Mouse (Mus musculus) CD8-positive naive resting alpha-beta T cell, adult 2 months (primary cell): ENCODE data around the gene Ramp1.

ENCODE experiments used
- DNase-seq, 2 experiments: peaks; one replicate each; pipeline ENCODE4 v3.0.0; 2022; ENCODE audit warnings: low read depth in 2 of 2, low spot score in 2 of 2

Gene Ramp1

DNA sequence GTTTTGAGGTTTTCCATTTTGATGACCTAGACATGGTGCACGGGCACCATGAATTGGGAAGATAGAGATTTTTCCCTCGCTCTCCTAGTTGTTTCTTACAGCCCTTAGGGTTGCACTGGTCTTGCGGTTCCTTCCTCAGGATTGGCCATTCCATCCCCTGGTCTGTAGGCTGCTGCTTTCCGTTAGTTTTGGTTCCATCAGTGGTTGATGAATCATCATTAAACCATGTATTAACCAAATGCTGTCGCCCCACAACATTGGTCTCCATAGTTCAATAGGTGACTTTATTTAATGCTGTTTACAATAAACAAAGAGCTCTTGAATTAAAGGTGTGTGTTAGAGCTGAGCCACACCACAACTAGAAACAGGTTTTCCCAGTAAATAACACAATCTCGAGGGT is 58.1 kb downstream of the Ramp1 start:
- no peak for DNase-seq

DNA sequence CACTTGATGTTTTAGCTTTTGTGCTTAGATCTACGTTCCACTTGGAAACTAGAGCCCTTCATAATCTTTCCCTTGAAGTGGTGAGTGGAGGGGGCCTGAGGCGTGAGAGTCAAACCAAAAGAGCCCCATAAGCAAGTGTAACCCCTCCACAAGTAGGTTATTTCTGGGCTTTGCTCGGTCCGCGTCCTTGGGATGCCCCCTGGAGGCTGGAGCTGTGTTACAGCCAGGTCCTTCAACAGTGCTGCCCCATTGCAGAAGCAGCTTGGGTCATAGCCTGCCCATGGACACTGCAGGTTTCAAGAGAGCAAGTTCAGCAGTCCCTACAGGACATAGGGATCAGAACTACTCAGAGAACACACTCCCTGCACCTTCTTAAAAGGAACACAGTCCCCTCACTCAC is 59.5 kb downstream of the Ramp1 start:
- peak; percentile 53 to 68 for DNase-seq

DNA sequence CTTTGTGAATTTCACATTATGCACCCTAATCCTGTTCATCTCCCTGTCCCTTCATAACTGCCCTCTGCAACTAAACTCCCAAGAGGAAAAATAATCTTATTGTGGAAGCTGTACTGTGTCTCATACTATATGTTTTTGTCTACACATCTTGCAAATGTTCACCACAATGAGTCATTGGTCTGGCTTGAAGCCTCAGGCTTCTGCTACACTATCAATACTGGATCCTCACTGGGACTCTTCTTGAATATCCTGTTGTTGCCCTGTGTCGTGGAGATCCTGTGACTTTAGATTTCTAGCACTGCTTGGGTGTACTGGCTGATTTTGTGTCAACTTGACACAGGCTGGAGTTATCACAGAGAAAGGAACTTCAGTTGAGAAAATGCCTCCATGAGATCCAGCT is 60.2 kb downstream of the Ramp1 start:
- DNase-seq = no peak

DNA sequence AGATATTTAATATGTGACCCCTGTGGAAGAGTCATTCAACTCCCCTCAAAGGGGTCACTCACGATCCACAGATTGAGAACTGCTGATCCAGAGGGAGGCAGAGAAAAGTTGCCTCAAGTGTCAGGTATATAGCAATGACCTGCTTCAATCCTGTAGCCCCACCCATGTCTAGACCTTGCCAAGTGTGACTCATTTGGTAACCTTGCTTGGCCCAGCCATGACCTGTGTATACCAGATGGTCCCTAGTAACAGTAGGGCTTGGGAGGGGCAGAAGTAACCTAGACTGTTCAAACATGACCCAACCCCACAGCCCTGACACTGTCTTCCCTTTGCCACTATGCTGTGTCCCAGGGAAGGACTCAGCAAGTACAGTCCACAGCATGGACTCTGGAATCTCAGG is 61.1 kb downstream of the Ramp1 start:
- no peak for DNase-seq

DNA sequence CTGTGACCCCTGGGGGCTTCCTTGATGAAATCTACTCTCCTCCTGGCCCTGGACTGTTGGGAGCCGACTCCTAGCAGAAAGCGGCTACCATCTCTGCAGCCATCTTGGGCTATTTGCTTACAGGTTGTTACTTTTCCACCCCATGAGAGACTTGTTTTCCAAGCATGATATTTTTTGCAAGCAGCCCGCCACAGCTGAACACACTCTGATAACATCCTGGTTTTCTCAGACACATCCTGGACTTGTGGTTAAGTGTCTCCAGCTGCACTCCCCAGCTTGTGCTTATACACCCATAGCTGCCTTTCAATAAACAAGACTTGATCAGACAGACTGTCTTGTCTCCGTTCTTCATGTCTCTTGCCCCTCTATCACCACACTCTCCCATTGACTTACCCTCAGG is 61.6 kb downstream of the Ramp1 start:
- no peak for DNase-seq

DNA sequence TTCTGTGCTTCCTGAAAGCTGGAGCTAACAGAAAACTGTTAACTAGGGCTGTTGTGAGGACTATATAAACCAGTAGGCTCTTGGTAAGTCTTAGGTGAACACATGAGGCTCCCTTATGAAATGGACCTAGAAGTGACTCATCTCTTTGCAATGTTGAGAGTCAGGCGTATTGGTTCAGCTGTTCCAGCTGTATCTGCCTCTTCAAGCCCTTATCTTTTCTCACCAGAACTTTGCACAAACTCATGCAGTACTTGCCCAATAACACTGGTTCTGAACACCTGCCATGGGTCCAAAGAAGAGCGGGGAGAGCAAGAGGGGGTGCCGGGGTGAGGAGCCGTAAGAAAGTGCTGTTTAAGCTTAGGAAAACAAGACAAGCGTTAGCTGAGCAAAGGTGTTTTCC is 68.6 kb downstream of the Ramp1 start:
- no peak for DNase-seq

DNA sequence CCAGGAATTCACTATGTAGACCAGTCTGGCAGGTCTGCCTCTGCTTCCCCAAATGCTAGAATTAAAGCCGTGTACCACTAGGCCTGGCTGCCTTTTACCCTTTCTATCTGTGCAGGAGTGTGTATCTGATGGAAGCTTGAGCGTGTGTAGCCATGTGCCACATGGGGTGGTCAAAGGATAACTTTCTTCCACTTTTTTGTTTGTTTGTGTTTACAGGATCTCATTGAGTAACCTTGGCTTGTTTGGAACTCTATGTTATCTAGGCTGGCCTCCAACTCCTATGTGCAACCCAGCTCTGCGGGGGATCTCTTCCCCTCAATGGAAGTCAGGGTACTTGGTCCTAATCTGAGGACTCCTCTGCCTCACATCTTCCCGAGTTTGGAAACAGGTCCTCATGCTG is 69.3 kb downstream of the Ramp1 start:
- DNase-seq = no peak

DNA sequence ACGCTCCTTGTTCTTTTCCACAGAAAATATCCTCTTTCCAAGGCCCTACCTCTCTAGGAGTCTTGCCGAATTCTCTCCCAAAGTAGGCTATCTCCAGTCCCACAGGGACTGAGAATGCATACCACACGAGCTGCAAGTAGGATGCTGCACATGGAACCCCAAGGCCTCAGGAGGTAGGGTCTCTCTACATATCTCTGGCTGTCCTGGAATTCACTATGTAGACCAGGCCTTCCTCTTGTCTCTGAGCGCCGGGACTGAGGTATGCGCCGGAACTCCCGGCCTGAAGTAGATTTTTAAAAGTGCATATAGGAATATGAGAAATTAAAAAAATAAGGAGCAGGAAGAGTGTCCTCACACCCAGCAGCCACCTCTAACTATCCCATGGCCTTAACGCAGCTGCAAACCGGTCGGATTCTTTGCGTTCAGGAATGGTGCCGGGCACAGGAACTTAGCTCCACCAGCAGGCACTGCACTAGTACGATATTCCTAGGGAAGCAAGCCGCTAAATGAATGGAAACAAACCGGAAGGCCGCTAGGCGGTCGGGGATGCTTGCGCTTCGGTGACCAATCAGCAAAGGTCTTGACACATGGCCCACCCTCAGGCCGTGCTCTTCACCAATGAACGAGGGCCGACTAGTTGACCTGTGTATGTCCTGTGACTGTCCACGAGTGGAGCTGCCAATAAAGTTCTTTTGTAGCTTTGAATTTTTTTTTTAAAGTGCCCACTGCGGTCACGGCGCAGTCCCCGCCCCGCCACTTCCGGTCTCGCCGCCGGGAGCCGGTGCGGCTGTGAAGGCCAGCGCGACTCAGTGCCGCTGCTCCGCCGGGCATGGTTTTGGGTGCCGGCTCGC is 70.2 kb downstream of the Ramp1 start, which contains the start of gene Ube2f:
Gene Ube2f (plus strand): TSS at position 741 of the 851 bp plus-strand sequence.
- peak; percentile 82 for DNase-seq

DNA sequence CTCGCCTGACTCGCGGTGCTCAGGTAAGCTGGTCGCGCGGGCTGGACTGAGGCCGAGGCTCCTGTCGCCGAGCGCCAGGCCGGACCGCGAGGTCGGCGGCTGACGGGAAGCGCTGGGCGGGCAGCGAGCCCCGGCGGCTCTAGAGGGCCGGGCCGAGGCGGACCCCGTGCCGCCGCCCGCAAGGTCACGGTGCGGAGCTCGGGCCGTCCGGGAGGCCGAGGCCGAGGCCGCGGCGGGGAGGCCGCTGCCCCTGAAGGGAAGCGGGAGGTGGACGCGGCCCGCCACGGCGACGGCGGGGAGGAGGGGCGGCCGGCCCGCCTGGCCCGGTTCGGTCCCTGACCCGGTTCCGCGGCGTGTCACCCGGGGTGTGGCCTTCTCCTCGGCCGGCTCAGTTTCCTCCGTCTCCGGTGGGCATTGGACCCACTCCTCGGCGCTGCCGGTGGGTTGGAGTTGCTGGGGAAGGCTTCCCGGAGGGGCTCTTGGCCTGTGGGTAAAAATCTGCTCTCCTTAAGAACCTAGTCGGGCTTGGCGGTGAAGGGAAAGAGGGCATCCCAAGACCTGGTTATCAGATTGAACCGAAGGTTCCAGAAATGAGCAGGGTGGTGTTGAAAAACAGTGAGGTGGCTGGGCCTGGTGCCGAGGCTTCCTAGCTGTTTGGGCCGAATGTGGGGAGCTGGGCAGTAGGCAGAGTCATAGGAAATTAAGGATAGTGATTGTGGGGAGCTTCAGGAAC is 71.0 kb downstream of the Ramp1 start:
- peak; percentile 13 to 20 for DNase-seq

DNA sequence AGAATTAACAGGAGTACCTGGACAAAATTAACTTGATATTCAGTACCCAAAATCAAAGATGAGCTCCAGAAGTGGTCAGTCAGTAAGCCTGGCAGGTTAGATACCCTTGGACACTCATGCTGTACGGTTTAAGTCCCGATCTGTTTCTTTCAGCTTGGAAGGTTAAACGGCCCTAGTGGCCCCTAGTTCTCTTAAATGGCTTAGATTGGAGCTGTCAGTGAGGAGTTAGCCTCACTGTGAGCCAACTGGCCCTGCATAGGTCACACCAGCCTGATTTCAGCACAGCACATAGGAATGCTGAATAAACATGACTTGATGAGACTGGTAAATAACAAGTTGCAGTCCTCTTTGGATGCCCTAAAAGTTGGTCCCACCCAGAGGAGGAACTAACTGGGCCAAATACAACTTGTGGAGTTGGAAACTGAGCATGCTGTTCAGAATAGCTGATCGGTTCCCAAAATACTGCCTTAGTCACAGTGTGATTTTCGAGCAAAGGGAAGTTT is 71.6 kb downstream of the Ramp1 start:
- DNase-seq = no peak

DNA sequence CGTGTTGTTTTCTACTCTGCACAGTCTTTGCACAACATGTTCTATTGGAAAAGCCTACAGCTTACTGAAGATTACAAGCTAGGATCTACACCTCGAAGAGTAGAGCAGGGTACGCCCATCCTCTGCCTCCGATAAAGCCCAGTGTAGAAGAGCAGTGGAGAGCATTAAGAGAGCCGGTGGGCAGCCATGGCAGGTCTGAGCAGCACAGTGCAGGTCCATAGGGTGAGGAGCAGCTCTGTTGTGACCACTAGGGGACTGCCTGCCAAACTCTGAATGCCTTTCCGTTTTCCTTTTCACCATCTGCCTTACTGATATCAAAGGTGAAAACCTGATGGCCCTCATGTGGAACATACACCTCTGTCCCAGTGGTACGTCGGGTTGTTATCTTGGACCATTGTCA is 72.3 kb downstream of the Ramp1 start:
- peak in 1 of 2 experiments; percentile 10 for DNase-seq

DNA sequence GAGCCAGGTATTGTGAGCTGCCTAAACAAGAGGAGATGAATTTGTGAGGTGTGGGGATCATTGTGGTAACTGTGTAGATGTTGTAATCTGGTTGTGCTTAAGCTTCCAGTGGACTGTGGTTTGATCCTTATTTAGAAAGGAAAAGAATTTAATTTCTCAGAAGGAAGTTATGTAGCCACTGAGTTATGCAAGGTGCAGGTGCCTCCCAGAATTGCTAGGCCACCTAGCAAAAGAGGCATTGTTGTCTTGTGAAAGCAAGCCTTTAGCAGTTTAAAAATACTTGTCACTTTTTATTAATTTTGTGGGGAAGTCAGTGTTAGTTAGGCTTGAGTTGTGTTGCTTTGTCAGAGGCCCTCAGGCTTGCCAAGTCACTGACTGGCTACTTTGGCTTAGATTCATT is 78.3 kb downstream of the Ramp1 start:
- DNase-seq = no peak

DNA sequence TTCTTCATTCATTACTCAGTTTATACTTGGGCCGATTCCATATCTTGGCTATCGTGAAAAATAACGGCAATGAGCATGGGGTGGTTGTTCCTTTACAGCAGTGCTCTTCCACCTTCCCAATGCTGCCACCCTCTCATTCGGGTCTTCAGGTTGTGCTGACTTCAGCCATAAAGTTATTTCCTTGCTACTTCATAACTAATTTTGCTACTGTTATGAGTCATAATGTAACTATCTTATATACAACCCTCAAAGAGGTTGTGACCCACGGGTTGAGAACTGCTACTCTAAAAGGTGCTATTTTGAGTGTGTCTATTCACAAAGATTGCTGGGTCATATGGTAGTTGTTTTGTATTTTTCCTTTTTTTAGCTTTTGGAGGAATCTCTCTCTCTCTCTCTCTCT is 80.2 kb downstream of the Ramp1 start:
- no peak for DNase-seq

DNA sequence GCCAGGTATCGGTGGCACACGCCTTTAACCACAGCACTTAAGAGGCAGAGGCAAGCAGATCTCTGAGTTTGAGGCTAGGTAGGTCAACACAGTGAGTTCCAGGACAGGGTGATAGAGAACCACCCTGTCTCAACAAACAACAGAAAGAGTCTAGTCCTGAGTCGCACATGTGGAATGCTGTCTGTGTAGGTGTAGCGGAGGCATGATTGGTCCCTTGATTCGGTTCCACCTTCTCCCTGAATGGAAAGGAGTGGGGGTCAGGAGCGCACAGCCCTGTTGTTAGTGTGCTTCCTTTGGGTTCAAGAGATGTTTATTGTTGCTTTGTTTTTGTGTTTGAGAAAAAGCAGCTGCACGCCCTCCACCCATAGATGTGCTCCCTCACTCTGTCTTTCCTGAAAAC is 82.9 kb downstream of the Ramp1 start:
- no peak for DNase-seq

DNA sequence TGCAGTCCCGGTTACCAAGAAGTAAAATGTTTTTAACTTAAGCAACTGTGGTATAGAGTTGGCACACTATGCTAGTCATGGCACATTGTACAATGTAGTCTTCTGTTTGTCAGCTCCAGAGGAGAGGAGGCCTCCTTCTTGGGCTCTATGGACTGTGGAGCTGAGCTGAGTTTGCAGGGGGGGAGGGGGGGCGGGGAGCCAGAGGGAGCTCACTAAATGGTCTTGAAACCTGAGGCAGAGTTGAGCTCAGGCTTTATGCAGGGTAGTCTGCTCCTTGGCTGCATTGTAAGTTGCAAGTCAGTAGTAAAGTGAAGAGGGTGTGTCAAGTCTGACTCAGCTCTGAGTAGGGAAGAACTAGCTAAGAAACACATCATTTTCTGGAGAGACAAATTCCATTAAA is 92.6 kb downstream of the Ramp1 start:
- DNase-seq = no peak
